Mouse (Mus musculus) stomach, postnatal 0 days (tissue): ENCODE measurements around the gene Galnt14.

Source experiments
- CTCF ChIP-seq: IDR thresholded peaks from 2 replicates; pipeline ENCODE4 v1.5.1; 2016; ENCODE audit warnings: antibody characterized with exemption, low read depth, mild to moderate bottlenecking, moderate library complexity
- EP300 ChIP-seq: optimal IDR thresholded peaks from 2 replicates; pipeline ENCODE3; 2016; ENCODE audit warnings: antibody characterized with exemption

DNA sequence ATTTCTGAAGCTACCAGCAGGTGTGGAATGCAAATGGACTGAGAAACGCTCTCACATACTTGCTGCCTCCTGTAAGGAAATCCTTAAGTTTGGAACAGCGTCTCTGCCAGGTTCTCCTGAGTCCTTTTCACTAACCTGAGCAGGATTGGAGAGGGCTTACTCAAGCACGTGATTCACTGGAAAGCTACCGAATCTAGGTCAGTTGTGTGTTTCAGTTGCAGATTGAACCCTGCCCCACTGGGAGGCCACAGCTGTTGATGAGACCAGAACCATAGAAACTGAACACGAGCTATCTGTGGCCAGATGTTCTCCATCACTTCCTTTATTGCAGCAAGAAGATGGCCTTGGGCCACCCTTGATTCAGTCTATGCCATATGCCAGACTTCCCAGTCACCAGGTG lies 38.3 kb downstream of the Galnt14 start:
- no peak for TF ChIP-seq CTCF
- TF ChIP-seq EP300: no peak
